ENCODE assay signal across 15 mouse cellular contexts in the genomic region with DNA sequence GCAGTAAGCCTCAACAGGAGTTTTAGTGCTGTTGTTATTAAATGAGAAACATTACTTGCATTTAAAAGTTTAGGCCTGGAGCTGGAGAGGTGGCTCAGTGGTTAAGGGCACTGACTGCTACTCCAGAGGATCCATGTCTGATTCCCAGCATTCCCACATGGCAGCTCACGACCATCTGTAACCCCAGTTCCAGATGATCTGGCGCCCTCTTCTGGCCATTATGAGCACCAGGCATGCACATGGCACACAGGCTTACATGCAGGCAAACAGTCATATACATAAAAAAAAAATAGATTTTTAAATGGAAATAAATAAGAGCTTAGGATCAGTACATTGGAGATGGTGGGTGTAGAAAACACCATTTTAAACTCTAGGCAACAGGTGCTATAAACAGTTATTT. TPM values are rescaled to one million over a fixed set of nuclear protein-coding genes. Genes with fewer than 3 reads are reported as not detected.
DNase-seq lines count a peak whose midpoint lies in the region; ATAC-seq and TF ChIP-seq lines count a peak whose summit lies in the region.
"Had no signal": no experiment of that assay in that cellular context is flagged by ENCODE, and none has a peak within 500 bp of the region (broad histone marks: within the 10 kb centered on the region; RNA-seq: fewer than 3 reads in every experiment).

No protein-coding gene starts in this region.

- POLR2A ChIA-PET in Patski (lab: Charles Lee), result no interaction called here

- ATAC-seq in lung, postnatal 0 days, result no peak
- ATAC-seq in Patski, result no peak
- no peak for ATAC-seq in stomach, postnatal 0 days (ENCODE audit: low FRiP score, low TSS enrichment)
- no peak for ATAC-seq in monocyte, adult 5-6 weeks (replicated peaks; ENCODE audit: insufficient number of reproducible peaks, low FRiP score, low TSS enrichment, poor library complexity, severe bottlenecking)
- ATAC-seq: forebrain, embryonic 14.5 days had no signal

- CTCF ChIA-PET in Patski (lab: Charles Lee), result interaction anchor here (1.0 to 2.0 kb wide), 3 partner anchors 10 to 18 kb away, joined by 3 to 6 read pairs (median 4); no protein-coding TSS in a partner anchor

- no peaks in the 10 kb centered on the region for H3K27me3 ChIP-seq in kidney, adult 2 months (replicated peaks; ENCODE audit: control insufficient read depth, insufficient read depth, low read length)
- no peaks in the 10 kb centered on the region for H3K27me3 ChIP-seq in lung, postnatal 0 days (replicated peaks; ENCODE audit: insufficient read depth, low read length)
- no peaks in the 10 kb centered on the region for H3K27me3 ChIP-seq in Patski
- no peaks in the 10 kb centered on the region for H3K27me3 ChIP-seq in stomach, postnatal 0 days (ENCODE audit: control insufficient read depth, insufficient read depth, low read length)
- H3K27me3 ChIP-seq: hindbrain, embryonic 15.5 days; limb, embryonic 13.5 days had no signal

- 97% methylated on average over 2 of the region's 2 CpGs for WGBS in kidney, adult 2 months
- WGBS in lung, postnatal 0 days, result 86% methylated on average over 2 of the region's 2 CpGs
- WGBS in stomach, postnatal 0 days, result 95% methylated on average over 2 of the region's 2 CpGs

- H3K36me3 ChIP-seq in kidney, adult 2 months (ENCODE audit: control insufficient read depth, insufficient read depth, low read length), result peaks cover 2% of the 10 kb centered on the region; the same call in 1 of the 2 replicates
- 0 out of 2 replicates have a peak, but pooled peaks cover 7% of the 10 kb centered on the region for H3K36me3 ChIP-seq in lung, postnatal 0 days (ENCODE audit: insufficient read depth, low read length)
- no peaks in the 10 kb centered on the region; the same call in 1 of the 2 replicates for H3K36me3 ChIP-seq in stomach, postnatal 0 days (ENCODE audit: control insufficient read depth, insufficient read depth, low read length)

- no peak for TF ChIP-seq EP300 in lung, postnatal 0 days (IDR thresholded peaks at IDR 0.05)
- no peak for TF ChIP-seq EP300 in stomach, postnatal 0 days (optimal IDR thresholded peaks at IDR 0.05)

- H3K4me1 ChIP-seq in kidney, adult 2 months (ENCODE audit: control insufficient read depth, insufficient read depth, low read length), result no peaks in the 10 kb centered on the region; the same call in 1 of the 2 replicates
- no peaks in the 10 kb centered on the region for H3K4me1 ChIP-seq in lung, postnatal 0 days (ENCODE audit: insufficient read depth, low read depth, low read length)
- no peaks in the 10 kb centered on the region for H3K4me1 ChIP-seq in stomach, postnatal 0 days (replicated peaks; ENCODE audit: control insufficient read depth, insufficient read depth)
- H3K4me1 ChIP-seq: hindbrain, embryonic 15.5 days; limb, embryonic 13.5 days had no signal

- no peak for TF ChIP-seq POLR2A in kidney, adult 2 months (IDR thresholded peaks at IDR 0.05; ENCODE audit: low read depth, low read length)

- in situ Hi-C loops in Patski (cut with MboI; ENCODE audit: low pct_unique_long_range_greater_than_20kb), result no loop called here

- no peaks in the 10 kb centered on the region for H3K9me3 ChIP-seq in lung, postnatal 0 days (ENCODE audit: low read length)
- no peaks in the 10 kb centered on the region for H3K9me3 ChIP-seq in stomach, postnatal 0 days (ENCODE audit: control insufficient read depth, low read length)
- H3K9me3 ChIP-seq: hindbrain, embryonic 15.5 days had no signal

- DNase-seq in kidney, adult 2 months, result no peak
- DNase-seq in kidney, postnatal 4 days, result no peak
- no peak for DNase-seq in lung, postnatal 0 days (ENCODE audit: low spot score)
- DNase-seq in lung, postnatal 14 days, result no peak
- DNase-seq in Patski (ENCODE audit: low read depth, low spot score), result no peak
- no peak for DNase-seq in stomach, postnatal 0 days (ENCODE audit: low spot score)
- DNase-seq: adrenal gland, postnatal 14 days; cerebellum, adult 9-10 months; gastrocnemius, postnatal 10 days; kidney, adult 9 months had no signal

- TF ChIP-seq CTCF in kidney, adult 2 months (conservative IDR thresholded peaks at IDR 0.05; ENCODE audit: insufficient read depth, insufficient read length, low read depth, low read length), result 0 out of 2 replicates have a peak, but pooled peaks have one; percentile 22
- TF ChIP-seq CTCF in lung, postnatal 0 days (IDR thresholded peaks at IDR 0.05), result peak; percentile 35; the same call in 1 of the 2 replicates
- peak; percentile 29 for TF ChIP-seq CTCF in Patski (IDR thresholded peaks at IDR 0.05)
- TF ChIP-seq CTCF in stomach, postnatal 0 days (IDR thresholded peaks at IDR 0.05; ENCODE audit: low read depth), result peak; percentile 42

- H3K4me3 ChIP-seq in kidney, adult 2 months (ENCODE audit: insufficient read depth, low read depth, low read length), result no peak overlapping the region
- H3K4me3 ChIP-seq in lung, postnatal 0 days (ENCODE audit: low read depth, low read length), result no peak overlapping the region
- no peak overlapping the region for H3K4me3 ChIP-seq in stomach, postnatal 0 days (ENCODE audit: low read depth, low read length)
- H3K4me3 ChIP-seq: hindbrain, embryonic 15.5 days; limb, embryonic 13.5 days; midbrain, embryonic 10.5 days had no signal

- no peak overlapping the region for H3K27ac ChIP-seq in kidney, adult 2 months (ENCODE audit: insufficient read depth, low read depth, low read length)
- H3K27ac ChIP-seq in lung, postnatal 0 days (ENCODE audit: low read length), result no peak overlapping the region
- H3K27ac ChIP-seq in stomach, postnatal 0 days (replicated peaks), result no peak overlapping the region
- H3K27ac ChIP-seq: hindbrain, embryonic 15.5 days; limb, embryonic 13.5 days; midbrain, embryonic 10.5 days had no signal

- H3K4me2 ChIP-seq in lung, postnatal 0 days (replicated peaks; ENCODE audit: low read depth, low read length), result no peak overlapping the region
- no peak overlapping the region for H3K4me2 ChIP-seq in stomach, postnatal 0 days (replicated peaks; ENCODE audit: low read depth)
- H3K4me2 ChIP-seq: hindbrain, embryonic 15.5 days; limb, embryonic 13.5 days had no signal

- no peak overlapping the region for H3K9ac ChIP-seq in lung, postnatal 0 days (replicated peaks; ENCODE audit: low read depth)
- H3K9ac ChIP-seq in stomach, postnatal 0 days (ENCODE audit: low read length), result no peak overlapping the region
- H3K9ac ChIP-seq: hindbrain, embryonic 15.5 days; limb, embryonic 13.5 days had no signal

RNA-seq across cellular contexts. Expression of a gene that starts 21.0 kb away (rescaled TPM):
- polyA plus RNA-seq in kidney, adult 2 months (2012; rRNA removed), result 14.3 and 14.4 TPM in 2 replicates
- polyA plus RNA-seq in lung, postnatal 0 days (2015; fragmentation: Nextera tagmentation; extraction: Ambion mirVana), result 15.2 and 16.1 TPM in 2 replicates
- polyA plus RNA-seq in Patski (2021), result 33.7 TPM
- 9.2 and 9.3 TPM in 2 replicates for polyA plus RNA-seq in stomach, postnatal 0 days (2015; fragmentation: Nextera tagmentation; extraction: Ambion mirVana)
- 0.19 to 2.6 TPM (median 0.21 TPM) in 3 replicates for total RNA-seq in monocyte, adult 5-6 weeks (2017)

RNA-seq across cellular contexts. Expression of a gene that starts 41.8 kb away (rescaled TPM):
- 3.2 and 4.3 TPM in 2 replicates for polyA plus RNA-seq in kidney, adult 2 months (2012; rRNA removed)
- polyA plus RNA-seq in lung, postnatal 0 days (2015; fragmentation: Nextera tagmentation; extraction: Ambion mirVana), result 4.3 and 4.7 TPM in 2 replicates
- polyA plus RNA-seq in Patski (2021), result 15.1 TPM
- 4.5 and 4.9 TPM in 2 replicates for polyA plus RNA-seq in stomach, postnatal 0 days (2015; fragmentation: Nextera tagmentation; extraction: Ambion mirVana)
- total RNA-seq in monocyte, adult 5-6 weeks (2017), result 1.6 to 7.7 TPM (median 6.3 TPM) in 3 replicates

RNA-seq across cellular contexts. Expression of a gene that starts 41.8 kb away (rescaled TPM):
- 10.2 and 11.1 TPM in 2 replicates for polyA plus RNA-seq in kidney, adult 2 months (2012; rRNA removed)
- polyA plus RNA-seq in lung, postnatal 0 days (2015; fragmentation: Nextera tagmentation; extraction: Ambion mirVana), result 14.3 and 16.4 TPM in 2 replicates
- polyA plus RNA-seq in Patski (2021), result 21.0 TPM
- 10.3 and 11.3 TPM in 2 replicates for polyA plus RNA-seq in stomach, postnatal 0 days (2015; fragmentation: Nextera tagmentation; extraction: Ambion mirVana)
- total RNA-seq in monocyte, adult 5-6 weeks (2017), result 10.8 to 28.7 TPM (median 20.7 TPM) in 3 replicates
